Mouse (Mus musculus): Measurements from ENCODE around the gene Atrn.

GRCm38 (mm10) chr2:130911691-130912090, 5.4 kb downstream of the Atrn start:
- TF ChIP-seq TCF12 (IDR thresholded peaks at IDR 0.05; ENCODE audit: insufficient read depth, poor library complexity, severe bottlenecking) (no peak), MAX (IDR thresholded peaks at IDR 0.05; ENCODE audit: low read depth) (no peak), MYOG (IDR thresholded peaks at IDR 0.05; ENCODE audit: control insufficient read depth in 1 of 3, insufficient read depth in 1 of 3, insufficient read length in 2 of 3, low read depth in 2 of 3) (no peak), POLR2AphosphoS2 (IDR thresholded peaks at IDR 0.05; ENCODE audit: insufficient read length, low read depth) (no peak)
